Mouse (Mus musculus): ENCODE results near the gene Gata2. TPM values are rescaled to one million over a fixed set of nuclear protein-coding genes. Genes with fewer than 3 reads are reported as not detected.

Gene Gata2
- polyA plus RNA-seq, 1 experiment, result 3.0 TPM

DNA sequence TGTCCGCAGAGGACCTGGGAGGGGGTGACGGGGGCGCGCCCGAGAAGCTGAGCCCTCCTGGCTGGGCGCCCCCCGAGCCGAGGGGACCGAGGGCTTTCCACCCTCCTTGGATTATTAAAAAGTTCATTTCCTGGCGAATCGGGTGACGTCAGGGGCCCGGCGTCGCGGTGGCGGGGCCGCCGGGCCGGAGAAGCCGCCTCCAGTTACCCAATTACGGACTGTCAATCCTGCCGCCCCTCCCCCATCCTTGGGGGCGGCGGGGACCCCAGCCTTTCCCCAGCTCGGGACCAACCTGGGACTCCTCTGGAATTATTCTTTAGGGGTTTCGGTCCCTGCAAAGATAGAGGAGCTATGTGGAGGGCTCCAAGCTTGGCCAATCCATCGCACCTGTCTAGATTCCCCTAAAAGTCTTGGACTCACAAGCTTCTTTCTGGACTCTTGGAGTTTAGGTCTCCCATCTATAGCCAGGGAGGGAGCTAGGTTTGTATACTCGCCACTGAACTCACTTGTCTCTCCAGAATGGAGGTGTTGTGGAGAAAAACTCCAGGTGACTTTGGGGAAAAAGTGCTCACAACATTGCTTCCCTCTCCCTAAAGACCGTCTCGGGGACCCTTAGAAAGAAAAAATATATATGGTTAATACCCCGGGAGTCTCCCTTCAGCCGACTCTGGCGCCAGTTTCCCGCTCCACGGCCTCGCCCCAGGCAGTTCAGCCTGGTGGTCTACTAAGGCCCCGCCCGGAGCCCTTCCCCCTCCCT is 3.8 kb downstream of the Gata2 start:
- Histone ChIP-seq H3K27ac (ENCODE audit: control insufficient read depth, insufficient read depth, low read length) (no peak overlapping the region), H3K4me3 (ENCODE audit: control insufficient read depth, insufficient read depth, low read length) (no peak overlapping the region), H3K27me3 (ENCODE audit: control insufficient read depth, insufficient read depth, low read length) (peaks cover 31% of the 10 kb centered on the region), H3K4me1 (replicated peaks; ENCODE audit: control insufficient read depth, insufficient read depth, low read length) (peaks cover 4% of the 10 kb centered on the region; the same call in 1 of the 2 replicates), H3K36me3 (ENCODE audit: control insufficient read depth, insufficient read depth, low read length) (no peaks in the 10 kb centered on the region)
- DNase-seq, result no peak
- 4% methylated on average over 39 of the region's 39 CpGs for WGBS
- TF ChIP-seq CTCF (IDR thresholded peaks at IDR 0.05; ENCODE audit: borderline replicate concordance, control insufficient read depth, extremely low read depth, insufficient read depth, low read length, poor library complexity) (no peak), POLR2A (IDR thresholded peaks at IDR 0.05; ENCODE audit: control insufficient read depth, extremely low read depth, insufficient read depth, low read length, poor library complexity) (no peak)

DNA sequence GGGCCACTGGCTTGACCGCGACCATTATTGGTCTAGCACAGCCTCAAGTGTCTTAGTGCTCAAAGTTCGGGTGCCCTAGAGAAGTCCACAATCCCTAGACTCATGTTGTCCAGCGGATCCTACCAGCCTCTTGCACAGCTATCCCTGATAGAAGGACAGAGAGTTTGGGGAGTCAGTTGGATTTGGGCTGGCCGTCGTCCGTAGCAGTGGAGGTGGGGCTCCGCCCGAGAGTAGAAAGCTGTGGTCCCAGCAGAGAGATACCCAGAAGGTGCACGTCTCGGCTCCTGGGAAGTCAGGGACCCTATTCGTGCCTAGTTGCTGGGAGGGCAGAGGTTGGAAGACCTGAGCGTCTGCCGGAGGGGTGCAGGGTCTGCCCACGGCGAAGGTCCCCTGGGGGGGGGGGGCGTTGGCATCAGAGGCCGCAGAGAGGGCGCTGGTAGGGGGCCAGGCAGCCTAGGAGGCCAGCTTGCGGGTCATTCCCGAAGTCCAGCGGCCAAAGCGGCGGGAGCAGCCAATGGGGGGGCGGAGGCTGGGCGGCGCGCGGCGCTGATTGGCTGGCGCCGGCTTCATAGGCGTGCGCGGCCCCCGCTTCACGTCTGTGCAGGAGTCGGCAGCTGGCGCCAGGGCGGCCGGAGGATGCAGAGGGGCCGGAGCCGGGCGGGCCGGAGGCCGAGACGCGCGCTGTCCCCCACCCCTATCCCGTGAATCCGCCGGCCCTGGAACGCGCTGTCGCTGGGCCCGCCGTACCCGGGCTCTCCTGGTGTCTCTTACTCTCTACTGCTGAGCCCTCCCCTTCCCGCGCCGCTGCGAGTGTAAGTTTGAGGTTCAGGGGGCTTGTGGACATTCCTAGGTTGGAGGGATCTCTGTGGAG is 4.6 kb downstream of the Gata2 start:
- no peaks in the 10 kb centered on the region for H3K36me3 ChIP-seq (ENCODE audit: control insufficient read depth, insufficient read depth, low read length)
- peaks cover 4% of the 10 kb centered on the region; the same call in 1 of the 2 replicates for H3K4me1 ChIP-seq (replicated peaks; ENCODE audit: control insufficient read depth, insufficient read depth, low read length)
- 1% methylated on average over 61 of the region's 62 CpGs for WGBS
- no peak overlapping the region for H3K4me3 ChIP-seq (ENCODE audit: control insufficient read depth, insufficient read depth, low read length)
- peaks cover 32% of the 10 kb centered on the region for H3K27me3 ChIP-seq (ENCODE audit: control insufficient read depth, insufficient read depth, low read length)
- H3K27ac ChIP-seq (ENCODE audit: control insufficient read depth, insufficient read depth, low read length), result no peak overlapping the region
- TF ChIP-seq POLR2A (IDR thresholded peaks at IDR 0.05; ENCODE audit: control insufficient read depth, extremely low read depth, insufficient read depth, low read length, poor library complexity) (no peak), CTCF (IDR thresholded peaks at IDR 0.05; ENCODE audit: borderline replicate concordance, control insufficient read depth, extremely low read depth, insufficient read depth, low read length, poor library complexity) (no peak)
- DNase-seq, result no peak

DNA sequence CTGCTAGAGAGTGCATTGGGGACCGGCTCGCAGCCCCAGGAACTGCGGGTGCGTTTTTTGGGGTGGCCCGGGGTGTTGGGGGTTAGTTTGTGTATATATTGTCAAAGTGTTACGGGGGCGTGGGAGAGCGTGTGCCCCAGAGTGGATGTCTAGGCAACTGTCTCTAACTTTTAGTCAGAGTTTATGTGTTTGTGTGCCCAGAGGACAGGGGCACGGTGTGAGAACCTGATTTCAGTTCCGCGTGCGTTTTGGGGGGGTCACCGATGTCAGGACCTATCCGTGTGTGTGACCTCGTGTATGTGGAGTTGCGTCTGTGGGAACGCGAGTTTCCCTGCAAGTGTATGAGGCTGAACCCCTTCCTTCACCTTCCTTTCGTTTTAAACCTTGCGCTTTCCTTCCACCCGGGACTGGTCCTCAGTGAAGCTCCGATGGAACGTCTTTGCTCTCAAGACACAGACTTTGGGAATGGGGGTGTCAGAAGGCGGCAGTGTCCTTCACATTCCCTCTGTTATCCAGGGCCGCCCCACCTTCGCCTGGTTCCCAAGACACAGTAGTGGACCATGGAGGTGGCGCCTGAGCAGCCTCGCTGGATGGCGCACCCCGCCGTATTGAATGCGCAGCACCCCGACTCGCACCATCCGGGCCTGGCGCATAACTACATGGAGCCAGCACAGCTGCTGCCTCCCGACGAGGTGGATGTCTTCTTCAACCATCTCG is 5.5 kb downstream of the Gata2 start:
- WGBS, result 2% methylated on average over 39 of the region's 39 CpGs
- Histone ChIP-seq H3K27me3 (ENCODE audit: control insufficient read depth, insufficient read depth, low read length) (peaks cover 26% of the 10 kb centered on the region), H3K27ac (ENCODE audit: control insufficient read depth, insufficient read depth, low read length) (no peak overlapping the region), H3K36me3 (ENCODE audit: control insufficient read depth, insufficient read depth, low read length) (no peaks in the 10 kb centered on the region), H3K4me3 (ENCODE audit: control insufficient read depth, insufficient read depth, low read length) (0 out of 2 replicates have a peak overlapping the region, but pooled peaks have one; percentile 0), H3K4me1 (replicated peaks; ENCODE audit: control insufficient read depth, insufficient read depth, low read length) (peaks cover 4% of the 10 kb centered on the region; the same call in 1 of the 2 replicates)
- no peak for TF ChIP-seq CTCF (IDR thresholded peaks at IDR 0.05; ENCODE audit: borderline replicate concordance, control insufficient read depth, extremely low read depth, insufficient read depth, low read length, poor library complexity)
- TF ChIP-seq POLR2A (IDR thresholded peaks at IDR 0.05; ENCODE audit: control insufficient read depth, extremely low read depth, insufficient read depth, low read length, poor library complexity), result no peak
- DNase-seq, result no peak

DNA sequence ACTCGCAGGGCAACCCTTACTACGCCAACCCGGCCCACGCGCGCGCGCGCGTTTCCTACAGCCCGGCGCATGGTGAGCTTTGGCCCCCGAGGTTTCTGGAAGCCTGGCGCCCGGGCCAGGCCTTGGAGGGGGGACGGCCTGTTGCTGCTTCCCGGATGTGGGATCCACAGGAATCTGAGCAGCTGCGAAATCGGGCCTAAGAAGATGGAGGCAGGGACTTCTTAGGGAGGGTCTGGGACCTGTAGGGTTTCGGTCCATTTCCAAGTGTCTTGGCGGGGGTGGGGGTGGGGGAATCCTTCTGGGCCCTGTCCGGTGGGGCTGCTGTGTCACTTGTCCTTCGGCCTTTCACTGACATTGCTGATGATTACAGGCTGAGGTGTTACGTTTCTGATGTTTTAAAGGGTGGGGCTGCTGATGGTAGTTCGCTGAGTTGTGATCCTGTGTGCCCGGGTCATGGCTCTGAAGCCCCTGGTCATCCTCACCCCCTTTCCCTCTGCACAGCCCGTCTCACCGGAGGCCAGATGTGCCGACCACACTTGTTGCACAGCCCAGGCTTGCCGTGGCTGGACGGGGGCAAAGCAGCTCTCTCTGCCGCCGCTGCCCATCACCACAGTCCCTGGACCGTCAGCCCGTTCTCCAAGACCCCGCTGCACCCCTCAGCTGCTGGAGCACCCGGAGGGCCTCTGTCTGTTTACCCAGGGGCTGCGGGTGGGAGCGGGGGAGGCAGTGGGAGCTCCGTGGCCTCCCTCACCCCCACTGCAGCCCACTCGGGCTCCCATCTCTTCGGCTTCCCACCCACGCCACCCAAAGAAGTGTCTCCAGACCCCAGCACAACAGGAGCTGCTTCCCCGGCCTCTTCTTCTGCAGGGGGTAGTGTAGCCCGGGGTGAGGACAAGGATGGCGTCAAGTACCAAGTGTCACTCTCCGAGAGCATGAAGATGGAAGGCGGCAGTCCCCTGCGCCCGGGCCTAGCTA is 6.3 kb downstream of the Gata2 start:
- DNase-seq, result no peak
- H3K27me3 ChIP-seq (ENCODE audit: control insufficient read depth, insufficient read depth, low read length), result peaks cover 23% of the 10 kb centered on the region

DNA sequence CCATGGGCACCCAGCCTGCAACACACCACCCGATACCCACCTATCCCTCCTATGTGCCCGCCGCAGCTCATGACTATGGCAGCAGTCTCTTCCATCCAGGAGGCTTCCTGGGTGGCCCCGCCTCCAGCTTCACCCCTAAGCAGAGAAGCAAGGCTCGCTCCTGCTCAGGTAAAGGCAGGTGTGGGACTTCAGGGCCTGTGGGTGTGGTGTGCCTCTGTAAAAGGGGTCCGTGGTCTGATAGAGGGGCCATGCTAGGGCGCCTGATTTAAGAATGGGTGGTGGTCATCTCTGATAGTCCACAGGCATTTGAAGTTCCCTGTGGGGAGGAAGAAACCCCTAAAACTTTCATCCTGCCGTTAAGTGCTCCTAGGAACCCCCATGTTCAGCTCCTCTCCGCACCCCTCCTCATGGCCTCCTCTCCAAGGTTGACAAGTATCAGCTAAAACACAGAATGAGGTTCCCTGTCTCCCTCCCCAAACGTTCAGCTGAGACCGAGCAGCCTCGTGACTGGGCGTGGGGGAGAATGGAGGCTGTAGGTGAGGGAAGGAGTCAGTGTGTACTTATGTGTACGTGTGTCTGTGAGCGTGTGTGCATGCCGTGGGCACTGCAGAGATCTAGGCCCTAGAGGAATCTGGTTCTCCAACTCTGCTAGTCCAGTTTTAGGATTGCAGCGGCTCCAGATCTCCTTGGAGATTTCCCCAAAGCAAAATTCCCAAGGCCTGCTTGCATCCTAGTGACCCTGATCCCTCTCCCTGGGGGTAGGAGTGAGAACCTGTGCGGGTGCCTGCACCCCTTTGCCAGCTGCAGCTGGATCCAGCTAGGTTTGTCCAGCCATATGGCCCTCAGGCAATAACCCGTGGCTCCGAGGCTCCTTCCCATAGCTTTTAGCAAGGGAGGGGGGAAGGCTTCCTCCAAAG is 7.3 kb downstream of the Gata2 start:
- Histone ChIP-seq H3K27me3 (ENCODE audit: control insufficient read depth, insufficient read depth, low read length) (peaks cover 23% of the 10 kb centered on the region), H3K36me3 (ENCODE audit: control insufficient read depth, insufficient read depth, low read length) (no peaks in the 10 kb centered on the region), H3K4me1 (replicated peaks; ENCODE audit: control insufficient read depth, insufficient read depth, low read length) (0 out of 2 replicates have a peak, but pooled peaks cover 4% of the 10 kb centered on the region), H3K4me3 (ENCODE audit: control insufficient read depth, insufficient read depth, low read length) (no peak overlapping the region), H3K27ac (ENCODE audit: control insufficient read depth, insufficient read depth, low read length) (no peak overlapping the region)
- DNase-seq, result no peak
- 90% methylated on average over 20 of the region's 20 CpGs for WGBS
- TF ChIP-seq CTCF (IDR thresholded peaks at IDR 0.05; ENCODE audit: borderline replicate concordance, control insufficient read depth, extremely low read depth, insufficient read depth, low read length, poor library complexity), result no peak
- no peak for TF ChIP-seq POLR2A (IDR thresholded peaks at IDR 0.05; ENCODE audit: control insufficient read depth, extremely low read depth, insufficient read depth, low read length, poor library complexity)

More for the DNA sequence above, 6.3 kb downstream of the Gata2 start:
- Histone ChIP-seq H3K4me3 (ENCODE audit: control insufficient read depth, insufficient read depth, low read length) (no peak overlapping the region), H3K27ac (ENCODE audit: control insufficient read depth, insufficient read depth, low read length) (no peak overlapping the region), H3K4me1 (replicated peaks; ENCODE audit: control insufficient read depth, insufficient read depth, low read length) (0 out of 2 replicates have a peak, but pooled peaks cover 4% of the 10 kb centered on the region), H3K36me3 (ENCODE audit: control insufficient read depth, insufficient read depth, low read length) (no peaks in the 10 kb centered on the region)
- no peak for TF ChIP-seq CTCF (IDR thresholded peaks at IDR 0.05; ENCODE audit: borderline replicate concordance, control insufficient read depth, extremely low read depth, insufficient read depth, low read length, poor library complexity)
- no peak for TF ChIP-seq POLR2A (IDR thresholded peaks at IDR 0.05; ENCODE audit: control insufficient read depth, extremely low read depth, insufficient read depth, low read length, poor library complexity)
- 42% methylated on average over 50 of the region's 50 CpGs for WGBS
